1 mouse cellular context compared by ENCODE assay signal in the genomic region with DNA sequence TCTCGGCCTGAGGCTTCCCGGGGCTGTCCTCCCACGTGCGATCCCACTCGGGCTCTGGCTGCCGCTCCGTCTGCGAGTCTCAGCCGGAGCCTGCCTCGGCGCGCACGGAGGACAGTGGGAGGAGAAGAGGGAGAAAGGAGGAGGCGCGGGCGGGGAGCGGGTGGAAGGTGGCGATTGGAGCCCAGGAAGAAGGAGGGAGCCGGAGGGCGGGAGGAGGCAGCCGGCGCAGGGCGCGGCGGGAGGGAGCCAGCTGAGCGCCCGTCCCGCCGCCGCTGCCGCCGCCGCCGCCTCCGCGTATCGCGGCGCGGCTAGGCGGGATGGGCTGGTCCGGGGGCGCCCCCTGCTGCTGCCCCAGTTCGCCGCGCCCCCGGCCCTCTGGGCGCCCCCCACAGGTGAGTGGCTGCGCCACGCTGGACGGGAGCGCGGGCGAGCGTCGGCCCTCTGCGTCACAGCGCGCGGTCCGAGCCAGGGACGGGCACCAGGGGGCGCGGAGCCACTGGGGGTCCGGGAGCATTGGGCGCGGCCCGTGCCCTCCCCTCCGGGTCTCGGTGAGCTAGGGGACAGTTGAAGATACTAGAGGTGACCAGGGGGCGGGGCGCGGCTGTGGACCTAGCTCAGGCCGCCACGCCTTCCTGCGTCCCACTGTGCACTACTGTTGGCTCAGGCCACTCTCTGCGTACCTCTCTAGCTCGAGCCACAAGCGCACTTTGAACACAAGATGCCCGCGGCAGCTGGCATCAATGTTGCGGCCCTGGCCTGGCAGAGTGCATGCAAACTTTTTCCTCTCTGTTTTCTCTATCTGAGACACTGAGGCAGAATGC.
TF ChIP-seq lines count a peak whose summit lies in the region.

A gene (plus strand): TSS at position 253 of the 821 bp plus-strand sequence.

TF ChIP-seq in C2C12, 6 proteins besides CTCF, POLR2A, EP300 and RAD21 (continued from another document):
- TF ChIP-seq USF1 (IDR thresholded peaks at IDR 0.05; ENCODE audit: low read depth): no peak
- no peak for TF ChIP-seq MYOD1 (IDR thresholded peaks at IDR 0.05; ENCODE audit: control insufficient read depth, insufficient read length, low read depth)
- TF ChIP-seq CEBPB (IDR thresholded peaks at IDR 0.05; ENCODE audit: low read depth): no peak
- no peak for TF ChIP-seq MYOG (IDR thresholded peaks at IDR 0.05; ENCODE audit: control insufficient read depth, extremely low read depth, insufficient read length)
